Mouse (Mus musculus) stomach, embryonic 14.5 days (tissue): ENCODE results near the gene 2510039O18Rik. TPM values are rescaled to one million over a fixed set of nuclear protein-coding genes. Genes with fewer than 3 reads are reported as not detected.
A peak's percentile ranks its signal among the peaks of the same experiment; 100 is the strongest.

Source experiments
- ATAC-seq: fragments of 200-750 bp; cut with Nextera tagmentation; 2 replicates; pipeline ENCODE4 v1.8.0; 2017; ENCODE audit warnings: low read depth, moderate TSS enrichment; ENCODE audit not compliant: insufficient number of reproducible peaks, insufficient read depth, low FRiP score
- H3K27ac ChIP-seq: fragments of 300-500 bp; sonication (generic); 2 replicates; pipeline ENCODE4 v1.5.1; 2014; ENCODE audit warnings: mild to moderate bottlenecking, low read length, moderate library complexity, mixed read lengths
- H3K27me3 ChIP-seq: fragments of 300-500 bp; sonication (generic); 2 replicates; pipeline ENCODE4 v1.6.1; 2014; ENCODE audit warnings: low read length, control low read depth, mixed read lengths; ENCODE audit not compliant: control insufficient read depth, insufficient read depth
- H3K36me3 ChIP-seq: fragments of 300-500 bp; sonication (generic); 2 replicates; pipeline ENCODE4 v1.6.1; 2014; ENCODE audit warnings: mild to moderate bottlenecking, control low read depth, low read length, moderate library complexity, mixed read lengths; ENCODE audit not compliant: control insufficient read depth, insufficient read depth
- H3K4me1 ChIP-seq: fragments of 300-500 bp; sonication (generic); 2 replicates; pipeline ENCODE4 v1.6.1; 2014; ENCODE audit warnings: low read length, control low read depth, mixed read lengths; ENCODE audit not compliant: control insufficient read depth, insufficient read depth
- H3K4me2 ChIP-seq: fragments of 300-500 bp; sonication (generic); replicated peaks from 2 replicates; pipeline ENCODE4 v1.6.1; 2014; ENCODE audit warnings: low read depth, low read length, control low read depth
- H3K4me3 ChIP-seq: fragments of 300-500 bp; sonication (generic); 2 replicates; pipeline ENCODE4 v1.5.1; 2014; ENCODE audit warnings: low read depth, low read length, control low read depth
- H3K9ac ChIP-seq: fragments of 300-500 bp; sonication (generic); replicated peaks from 2 replicates; pipeline ENCODE4 v1.6.1; 2014; ENCODE audit warnings: low read depth, mild to moderate bottlenecking, control low read depth, low read length, moderate library complexity, mixed read lengths
- H3K9me3 ChIP-seq: fragments of 300-500 bp; sonication (generic); 2 replicates; pipeline ENCODE4 v1.6.1; 2016; ENCODE audit warnings: low read depth, low read length, control low read depth; ENCODE audit not compliant: control insufficient read depth
- WGBS: fragments of 180-500 bp; shearing (Covaris S2); extraction: QIAGEN DNeasy Blood & Tissue Kit; methylation state at CpG from one replicate; pipeline ENCODE4 v1.1.7; 2014; 5-methylcytosine and 5-hydroxymethylcytosine counted together
- polyA plus RNA-seq: library from polyadenylated mRNA; unstranded; fragments of >200 nt; fragmentation: Nextera tagmentation; extraction: Ambion mirVana; gene quantifications from 2 replicates; pipeline ENCODE4 v1.2.1, GENCODE M21; 2014

The 2510039O18Rik gene
- polyA plus RNA-seq, 1 experiment from 2014 or later: 17.6 TPM

DNA sequence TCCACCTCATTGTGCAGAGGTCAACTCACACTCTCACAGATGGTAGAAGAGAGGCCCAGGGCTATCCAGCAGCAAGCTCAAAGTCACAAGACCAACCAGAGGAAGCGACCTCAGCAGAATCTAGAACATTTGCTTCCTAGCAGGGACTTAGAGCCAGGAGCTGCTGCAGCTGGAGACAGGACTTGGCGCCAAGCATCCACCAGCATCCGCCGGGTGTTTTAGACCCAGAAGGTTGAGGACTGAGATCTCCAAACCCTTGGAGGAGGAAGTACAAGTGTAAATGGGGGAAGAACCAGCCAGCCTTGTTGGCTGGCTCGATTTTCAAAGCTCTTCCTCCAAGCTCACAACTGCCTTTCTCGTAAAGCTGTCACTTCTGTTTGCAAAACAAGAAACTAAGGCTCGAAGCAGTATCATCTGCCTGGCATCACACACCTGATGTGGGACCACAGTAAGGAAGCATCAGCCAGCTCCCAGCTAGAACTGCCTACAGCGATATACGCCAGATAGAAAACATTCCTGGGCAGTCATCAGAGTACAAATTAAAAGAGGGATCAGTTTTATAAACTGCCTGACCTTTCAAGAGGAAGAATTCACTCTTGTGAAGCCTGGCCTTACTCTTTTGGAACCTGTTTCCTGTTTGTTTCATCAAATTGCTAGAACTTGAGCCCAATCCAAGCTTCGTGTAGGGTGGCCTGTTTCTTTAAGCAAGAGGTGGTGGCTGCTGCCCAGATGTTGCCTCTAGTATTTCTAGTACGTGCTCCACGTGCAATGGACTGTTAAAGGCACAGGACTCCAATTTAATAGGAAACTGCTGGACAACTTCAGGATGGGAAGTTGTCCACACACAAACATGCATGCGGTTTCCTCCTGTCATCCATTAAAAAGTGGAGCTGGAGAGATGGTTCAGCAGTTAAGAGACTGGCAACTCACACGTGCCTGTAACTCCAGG is 2.3 kb upstream of the 2510039O18Rik start:
- H3K27me3 ChIP-seq: no peaks in the 10 kb centered on the region
- H3K4me3 ChIP-seq: no peak overlapping the region
- ATAC-seq: no peak
- WGBS: 52% methylated on average over 14 of the region's 14 CpGs
- H3K9ac ChIP-seq: no peak overlapping the region
- H3K4me2 ChIP-seq: no peak overlapping the region
- no peaks in the 10 kb centered on the region for H3K9me3 ChIP-seq
- peak overlapping the region; percentile 23; the same call in 1 of the 2 replicates for H3K27ac ChIP-seq
- H3K4me1 ChIP-seq: peaks cover 26% of the 10 kb centered on the region
- no peaks in the 10 kb centered on the region for H3K36me3 ChIP-seq

DNA sequence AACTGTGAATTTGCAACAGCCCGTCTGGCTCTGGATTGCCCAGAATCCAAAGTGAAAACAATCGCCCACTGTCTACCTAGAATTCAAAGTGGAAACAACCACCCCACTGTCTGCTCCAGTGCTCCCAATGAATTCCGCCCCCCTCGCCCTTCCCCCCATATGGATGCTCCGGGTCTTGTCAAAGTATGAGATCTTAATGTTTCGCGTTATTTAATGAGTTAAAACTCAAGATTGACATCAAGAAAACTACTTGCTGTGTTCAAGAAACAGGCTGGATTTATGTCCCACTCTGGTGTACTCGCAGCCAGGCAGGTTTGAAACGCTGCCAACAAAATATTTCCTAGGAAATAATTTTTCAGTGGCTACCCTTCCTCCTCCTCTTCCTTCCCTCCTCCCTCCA is 584 bp upstream of the 2510039O18Rik start:
- H3K27me3 ChIP-seq: no peaks in the 10 kb centered on the region
- peak; percentile 1; the same call in 1 of the 2 replicates for ATAC-seq
- H3K36me3 ChIP-seq: peaks cover 14% of the 10 kb centered on the region
- no peaks in the 10 kb centered on the region for H3K9me3 ChIP-seq
- H3K9ac ChIP-seq: no peak overlapping the region
- H3K4me2 ChIP-seq: peak overlapping the region; percentile 29
- H3K27ac ChIP-seq: peak overlapping the region; percentile 76
- WGBS: 49% methylated on average over 9 of the region's 9 CpGs
- no peak overlapping the region for H3K4me3 ChIP-seq
- peaks cover 26% of the 10 kb centered on the region for H3K4me1 ChIP-seq

DNA sequence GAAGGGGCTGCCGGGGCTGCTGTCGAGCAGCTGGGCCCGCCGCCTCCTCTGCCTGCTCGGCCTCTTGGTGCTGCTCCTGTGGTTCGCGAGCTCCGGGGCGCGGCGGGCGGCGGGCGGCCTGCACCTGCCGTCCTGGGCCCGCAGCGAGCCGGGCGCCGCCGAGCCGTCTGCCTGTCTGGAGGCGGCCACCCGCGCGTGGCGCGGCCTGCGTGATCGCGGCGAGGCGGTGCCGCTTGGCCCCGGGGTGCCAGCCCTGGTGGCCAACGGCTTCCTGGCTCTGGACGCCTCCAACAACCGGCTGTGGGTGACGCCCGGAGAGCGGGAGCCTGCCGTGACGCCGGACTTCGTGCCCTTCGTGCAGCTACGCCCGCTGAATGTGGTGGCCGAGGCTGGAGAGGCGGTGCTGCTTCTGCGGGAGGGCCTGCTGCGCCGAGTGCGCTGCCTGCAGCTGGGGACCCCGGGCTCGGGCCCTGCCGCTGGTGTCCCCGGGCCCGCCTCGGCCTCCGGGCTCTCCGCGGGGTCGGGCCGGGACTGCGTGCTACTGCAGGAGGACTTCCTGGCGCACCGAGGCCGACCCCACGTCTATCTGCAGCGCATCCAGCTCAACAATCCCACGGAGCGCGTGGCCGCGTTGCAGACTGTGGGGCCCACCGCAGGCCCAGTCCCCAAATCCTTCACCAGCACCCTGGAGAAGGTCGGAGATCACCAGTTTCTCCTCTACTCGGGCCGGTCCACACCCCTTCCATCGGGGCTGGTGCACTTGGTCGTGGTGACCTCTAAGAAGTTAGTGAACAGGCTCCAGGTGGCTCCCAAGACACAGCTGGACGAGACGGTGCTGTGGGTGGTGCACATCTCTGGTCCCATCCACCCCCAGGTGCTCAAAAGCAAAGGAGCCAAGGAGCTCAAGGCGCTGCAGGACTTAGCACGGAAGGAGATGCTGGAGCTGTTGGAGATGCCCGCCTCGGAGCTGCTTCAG is 638 bp downstream of the 2510039O18Rik start:
- Histone ChIP-seq H3K27ac (peak overlapping the region; percentile 52; the same call in 1 of the 2 replicates), H3K4me1 (peaks cover 22% of the 10 kb centered on the region), H3K36me3 (peaks cover 27% of the 10 kb centered on the region), H3K9ac (peak overlapping the region; percentile 79), H3K27me3 (no peaks in the 10 kb centered on the region), H3K4me3 (peak overlapping the region; percentile 81), H3K9me3 (no peaks in the 10 kb centered on the region), H3K4me2 (peak overlapping the region; percentile 97)
- peak; percentile 70 for ATAC-seq
- 5% methylated on average over 83 of the region's 88 CpGs for WGBS

DNA sequence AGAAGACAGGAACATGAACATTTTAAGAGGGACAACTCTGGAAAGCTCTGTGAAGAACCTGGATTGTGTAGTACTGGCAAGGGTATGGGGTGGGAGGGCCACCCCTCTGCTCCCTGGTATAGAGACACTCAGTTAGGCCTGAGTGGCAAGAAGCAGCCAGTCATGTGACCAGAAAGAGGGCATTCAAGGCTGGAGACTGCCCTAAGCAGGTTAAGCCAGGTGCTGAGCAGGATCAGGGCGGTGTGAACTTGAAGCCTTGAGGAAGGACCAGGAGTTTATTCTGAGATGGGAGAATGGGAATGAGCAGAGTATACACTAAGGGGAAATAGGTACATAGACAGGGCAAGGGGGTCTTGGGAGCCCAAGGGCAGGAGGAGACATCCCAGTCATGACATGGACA is 2.3 kb downstream of the 2510039O18Rik start:
- H3K27me3 ChIP-seq: no peaks in the 10 kb centered on the region
- H3K4me2 ChIP-seq: no peak overlapping the region
- H3K9me3 ChIP-seq: no peaks in the 10 kb centered on the region
- H3K36me3 ChIP-seq: peaks cover 41% of the 10 kb centered on the region
- no peak overlapping the region for H3K9ac ChIP-seq
- no peak for ATAC-seq
- peaks cover 26% of the 10 kb centered on the region for H3K4me1 ChIP-seq
- 96% methylated on average over 1 of the region's 1 CpGs for WGBS
- no peak overlapping the region for H3K27ac ChIP-seq
- H3K4me3 ChIP-seq: no peak overlapping the region

DNA sequence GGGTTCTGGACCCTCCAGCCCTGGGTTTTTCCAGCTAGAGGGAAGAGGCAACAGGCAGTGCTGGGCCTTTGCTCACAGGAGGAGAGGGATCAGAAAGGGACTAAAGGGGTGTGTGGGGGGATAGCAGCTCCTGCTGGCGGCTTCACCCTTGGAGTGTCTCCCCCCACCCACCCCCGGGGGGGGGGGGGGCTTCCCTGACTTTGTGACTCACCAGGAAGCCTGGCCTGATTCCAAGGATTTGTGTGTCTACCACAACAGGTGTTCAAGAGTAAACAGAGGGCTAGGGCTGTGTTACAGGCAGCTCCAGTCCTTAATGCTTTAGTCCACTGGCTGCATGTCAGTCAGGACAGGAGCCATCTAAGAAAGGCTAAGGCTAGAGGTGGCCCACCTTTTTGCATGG is 6.8 kb downstream of the 2510039O18Rik start:
- Histone ChIP-seq H3K9me3 (no peaks in the 10 kb centered on the region), H3K4me3 (no peak overlapping the region), H3K4me1 (peaks cover 8% of the 10 kb centered on the region), H3K4me2 (no peak overlapping the region), H3K27ac (no peak overlapping the region), H3K9ac (no peak overlapping the region), H3K36me3 (peaks cover 44% of the 10 kb centered on the region), H3K27me3 (no peaks in the 10 kb centered on the region)
- 52% methylated on average over 2 of the region's 2 CpGs for WGBS
- ATAC-seq: no peak

DNA sequence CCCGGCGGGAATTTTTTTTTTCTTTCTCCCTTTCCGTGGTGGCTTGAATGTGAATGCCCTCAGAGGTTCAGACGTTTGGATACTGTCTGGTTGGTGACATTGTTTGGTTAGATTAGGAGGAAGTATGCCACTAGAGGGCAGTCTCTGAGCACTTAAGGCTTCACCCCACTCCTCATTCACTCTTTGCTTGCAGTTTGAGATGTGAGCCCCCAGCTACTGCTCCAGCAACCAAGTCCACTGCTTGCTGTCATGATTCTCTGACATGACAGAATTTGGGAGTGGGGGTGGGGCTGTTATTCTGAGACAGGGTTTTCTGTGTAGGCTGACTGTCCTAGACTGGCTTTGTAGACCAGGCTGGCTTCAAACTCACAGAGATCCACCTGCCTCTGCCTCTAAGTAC is 12.9 kb downstream of the 2510039O18Rik start:
- H3K4me1 ChIP-seq: no peaks in the 10 kb centered on the region
- 11% methylated on average over 4 of the region's 4 CpGs for WGBS

DNA sequence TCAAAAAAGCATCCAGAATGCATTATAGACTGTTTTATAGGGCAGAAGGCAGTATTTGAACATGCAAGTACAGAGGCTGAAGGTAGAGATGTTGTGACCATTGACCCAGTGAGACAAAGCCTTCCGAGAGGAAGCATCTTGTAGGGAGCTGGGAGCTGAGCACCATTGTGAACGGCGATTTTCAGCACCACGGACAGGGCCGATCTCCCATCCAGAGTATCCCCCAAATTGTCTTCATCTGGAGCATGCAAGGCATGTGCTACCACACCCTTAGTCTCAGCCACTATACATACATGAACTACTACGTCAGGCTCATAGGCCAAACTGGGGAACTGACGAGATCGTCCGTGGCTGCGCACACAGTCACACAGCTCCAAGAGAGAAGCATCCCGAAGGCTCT is 16.4 kb downstream of the 2510039O18Rik start:
- no peaks in the 10 kb centered on the region for H3K4me1 ChIP-seq
- 43% methylated on average over 11 of the region's 11 CpGs for WGBS
- ATAC-seq: no peak
- no peak overlapping the region for H3K9ac ChIP-seq
- no peaks in the 10 kb centered on the region for H3K27me3 ChIP-seq
- H3K9me3 ChIP-seq: no peaks in the 10 kb centered on the region
- H3K36me3 ChIP-seq: no peaks in the 10 kb centered on the region
- H3K4me2 ChIP-seq: no peak overlapping the region
- no peak overlapping the region for H3K4me3 ChIP-seq
- H3K27ac ChIP-seq: no peak overlapping the region

More for the DNA sequence above, 12.9 kb downstream of the 2510039O18Rik start:
- H3K4me3 ChIP-seq: no peak overlapping the region
- H3K27me3 ChIP-seq: no peaks in the 10 kb centered on the region
- H3K9ac ChIP-seq: no peak overlapping the region
- no peak for ATAC-seq
- no peaks in the 10 kb centered on the region for H3K9me3 ChIP-seq
- H3K27ac ChIP-seq: no peak overlapping the region
- no peak overlapping the region for H3K4me2 ChIP-seq
- H3K36me3 ChIP-seq: peaks cover 2% of the 10 kb centered on the region
